Mouse (Mus musculus) heart, adult 9 months (tissue): ENCODE results near the gene Fermt3.

Experiments used
- DNase-seq, 2 experiments: peaks; one replicate each; pipeline ENCODE4 v3.0.0; 2022; ENCODE audit warnings: low spot score in 2 of 2

The Fermt3 gene

DNA sequence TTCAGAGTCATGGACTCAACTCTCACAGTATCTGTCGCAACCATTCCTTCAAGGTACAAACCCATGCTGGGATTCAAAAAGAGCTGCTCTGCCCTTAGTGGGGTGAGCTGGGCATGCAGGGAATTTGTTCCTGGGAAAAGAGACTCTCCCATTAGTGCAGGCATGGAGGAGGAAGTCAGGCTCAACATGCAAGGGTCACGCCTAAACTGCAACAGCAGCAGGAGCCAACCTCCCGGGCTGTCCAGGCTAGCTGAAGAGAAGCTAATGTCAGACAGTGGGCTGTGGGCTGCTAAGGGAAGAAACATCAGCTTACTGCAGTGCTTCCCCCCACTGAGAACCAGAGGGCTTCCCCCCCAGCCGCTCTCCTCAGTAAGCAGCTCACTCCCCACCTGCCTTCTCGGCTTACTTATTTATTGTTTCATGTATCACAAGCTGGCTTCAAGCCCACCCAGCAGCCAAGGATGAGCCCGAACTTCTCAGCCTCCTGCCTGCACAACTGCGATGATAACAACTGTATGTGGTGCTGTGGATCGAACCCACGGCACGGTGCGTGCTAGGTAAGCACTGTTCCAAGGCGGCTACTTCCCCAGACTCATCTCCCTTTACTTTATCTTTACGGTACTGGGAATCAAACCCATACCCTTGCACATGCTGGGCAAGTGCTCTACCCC is 46.9 kb downstream of the Fermt3 start:
- no peak for DNase-seq

DNA sequence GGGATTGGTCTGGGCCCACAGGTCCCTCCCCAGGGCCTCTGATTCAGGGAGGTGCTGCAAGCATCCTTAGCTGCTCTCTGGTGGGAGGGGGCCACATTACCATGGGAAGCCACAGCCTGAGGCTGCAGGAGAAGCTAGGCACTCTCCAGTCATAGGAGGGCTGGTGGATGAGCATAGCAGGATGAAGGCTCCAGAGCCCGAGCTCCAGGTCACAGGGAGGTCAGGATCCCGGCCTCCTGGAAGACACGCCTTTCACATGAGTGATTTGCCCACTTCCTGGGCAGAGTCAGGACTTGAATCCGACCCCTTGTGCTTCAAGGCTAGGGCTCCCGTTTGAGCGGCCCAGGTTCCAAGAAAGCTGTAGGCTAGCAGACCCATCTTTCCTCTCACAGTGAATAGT is 47.6 kb downstream of the Fermt3 start:
- DNase-seq: no peak

DNA sequence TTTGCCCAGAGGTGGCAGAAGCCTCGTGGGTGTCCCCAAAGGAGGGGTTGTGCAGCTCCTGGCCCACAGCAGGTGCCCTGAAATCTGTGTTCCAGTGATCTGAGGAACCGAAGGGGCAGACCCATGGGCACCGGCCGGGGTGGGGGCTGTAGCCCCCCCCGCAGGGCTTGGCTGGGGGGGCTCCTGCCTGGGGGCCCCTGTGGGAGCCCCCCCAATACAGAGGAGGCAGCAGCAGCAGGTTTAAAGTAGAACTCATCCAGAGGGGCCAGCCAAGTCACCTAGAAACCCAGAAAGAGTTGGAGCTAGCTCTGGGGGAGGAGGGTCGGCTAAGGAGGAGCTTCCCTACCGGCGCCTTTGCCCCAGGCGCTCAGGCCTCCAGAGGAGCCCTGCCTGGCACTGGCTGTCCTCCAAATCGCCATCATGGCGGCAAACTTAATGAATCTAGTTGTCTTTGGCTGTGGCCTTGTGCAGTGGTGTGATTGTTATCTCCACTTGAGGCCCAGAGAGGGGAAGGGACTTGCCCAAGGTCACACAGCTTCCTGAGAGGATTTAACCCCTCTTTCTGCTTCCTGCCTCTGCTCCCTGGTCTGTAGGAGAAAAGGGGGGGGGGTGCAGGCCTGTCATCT is 48.7 kb downstream of the Fermt3 start:
- no peak for DNase-seq

DNA sequence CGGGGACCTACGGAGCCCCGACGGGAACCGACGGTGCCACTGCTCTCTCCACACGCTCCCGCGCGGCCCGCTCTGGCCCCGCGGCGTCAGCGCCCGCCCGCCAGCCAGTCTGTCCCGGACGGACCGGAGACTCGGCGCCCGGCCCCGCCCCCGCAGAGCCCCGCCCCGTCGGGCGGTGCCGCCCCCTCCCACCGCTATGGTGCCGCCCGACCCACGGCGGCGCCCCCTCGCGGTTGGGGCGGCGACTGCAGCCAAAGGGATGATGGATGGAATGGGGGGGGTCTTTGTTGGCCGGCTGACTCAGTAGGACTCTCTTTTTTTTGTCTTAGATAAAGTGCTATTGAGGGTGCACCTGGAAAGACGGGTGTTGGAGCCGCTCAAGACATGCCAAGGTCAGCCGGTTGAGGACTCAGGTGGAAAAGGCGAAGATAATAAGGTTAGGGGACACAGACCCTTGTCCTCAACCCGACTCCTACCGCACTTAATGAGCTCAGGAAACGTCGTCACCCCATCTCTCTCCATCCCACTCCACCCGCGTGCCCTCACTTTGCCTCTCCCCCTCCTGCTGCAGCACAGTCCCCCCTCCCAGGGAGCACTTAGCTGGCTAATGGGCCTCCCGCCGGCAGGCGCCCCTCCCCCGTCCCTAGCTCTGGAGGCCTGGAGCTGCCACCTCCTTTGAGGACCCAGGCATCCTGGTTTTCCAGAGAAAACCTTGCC is 49.4 kb downstream of the Fermt3 start:
- DNase-seq: peak; percentile 71 to 78

DNA sequence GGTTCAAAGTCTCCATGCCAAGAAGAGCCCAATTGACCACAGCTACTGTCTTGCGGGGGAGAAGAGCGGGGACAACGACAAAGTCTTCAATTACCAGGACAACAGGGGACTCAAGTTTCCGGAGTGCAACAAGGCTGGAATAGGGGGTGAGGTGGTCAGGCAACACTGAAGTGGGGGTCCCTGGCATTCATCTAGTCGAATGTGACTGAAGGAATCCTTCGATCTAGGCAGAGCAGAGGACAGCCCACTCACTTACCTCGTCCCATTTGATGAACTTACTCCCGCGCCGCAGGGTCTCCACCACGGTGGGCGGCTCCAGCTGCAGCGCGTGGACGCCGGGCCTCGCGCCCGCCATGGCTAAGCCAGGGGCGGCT is 50.0 kb downstream of the Fermt3 start:
- peak in 1 of 2 experiments; percentile 35 for DNase-seq

DNA sequence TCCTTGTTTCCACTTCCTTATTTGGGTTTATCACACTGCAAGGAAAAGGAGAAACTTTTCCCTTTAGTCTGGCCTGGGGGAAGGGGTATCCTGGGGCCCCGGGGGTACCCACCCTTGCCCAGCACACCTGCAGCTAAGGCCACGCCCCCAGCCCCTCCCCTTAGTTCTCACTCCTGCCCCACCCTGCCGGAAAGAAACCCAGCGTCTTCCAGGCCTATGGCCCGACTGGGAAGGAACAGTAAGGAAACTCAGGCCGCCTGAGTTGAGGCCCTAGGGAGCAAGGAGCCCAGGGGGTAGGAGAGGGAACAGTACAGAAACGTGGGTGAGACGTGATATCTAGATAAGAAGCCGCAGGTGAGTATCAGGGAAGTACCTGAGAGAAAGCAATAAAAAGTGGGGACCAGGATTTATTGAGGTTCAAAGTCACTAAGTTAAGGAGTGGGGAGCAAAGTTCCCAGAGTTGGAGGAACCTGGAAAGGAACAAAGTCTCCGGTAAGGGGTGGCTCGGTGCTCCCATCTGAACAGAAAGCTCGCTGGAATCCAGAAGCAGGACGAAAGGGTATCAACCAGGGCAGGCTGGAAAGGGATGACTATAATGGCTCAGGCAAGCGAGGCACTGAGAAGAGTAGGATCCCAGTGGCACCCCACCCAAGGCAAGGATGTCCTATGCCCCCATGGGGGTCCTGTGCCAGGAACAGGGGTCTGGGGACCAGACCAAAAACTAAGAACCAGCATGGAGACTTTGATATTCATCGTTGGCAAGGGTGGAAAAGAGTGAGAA is 50.6 kb downstream of the Fermt3 start:
- DNase-seq: no peak

DNA sequence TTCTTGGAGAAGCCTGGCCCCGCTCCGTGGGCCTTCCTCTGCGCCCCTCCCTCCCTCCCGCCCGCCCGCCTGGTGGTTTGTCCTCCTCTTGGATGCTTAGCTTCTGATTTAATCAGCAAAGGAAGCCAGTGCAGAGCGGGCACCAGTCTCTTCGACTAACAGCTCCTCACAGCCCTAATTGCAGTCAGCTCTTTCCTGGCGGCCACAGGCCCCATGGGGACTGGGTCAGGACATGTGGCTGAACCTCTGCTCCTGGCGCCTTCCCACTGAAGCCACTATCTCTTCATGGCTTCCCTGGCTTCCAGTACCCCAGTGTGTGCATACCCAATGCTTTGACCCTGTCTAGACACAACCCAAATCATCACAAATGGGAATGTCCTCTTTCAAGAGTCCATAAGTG is 62.8 kb downstream of the Fermt3 start:
- no peak for DNase-seq

DNA sequence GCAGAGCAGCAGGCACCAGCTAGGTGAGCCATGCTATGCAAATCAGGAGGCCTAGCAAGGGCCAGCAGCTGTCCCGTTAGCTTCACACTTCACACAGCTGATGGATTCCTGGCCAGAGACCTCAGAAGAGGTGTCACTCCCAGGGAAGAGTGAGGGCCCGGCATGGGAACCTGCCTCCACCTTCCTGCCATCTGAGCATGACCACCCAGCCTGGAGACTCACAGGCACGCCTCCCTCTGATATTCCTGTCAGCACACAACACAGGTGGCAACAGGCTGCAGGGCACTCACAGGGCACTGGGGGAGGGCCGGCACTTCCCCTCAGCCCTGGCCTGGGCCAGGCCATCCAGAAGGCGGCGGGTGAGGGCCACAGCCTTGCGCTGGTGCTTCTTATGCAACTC is 63.8 kb downstream of the Fermt3 start:
- DNase-seq: peak in 1 of 2 experiments; percentile 54

DNA sequence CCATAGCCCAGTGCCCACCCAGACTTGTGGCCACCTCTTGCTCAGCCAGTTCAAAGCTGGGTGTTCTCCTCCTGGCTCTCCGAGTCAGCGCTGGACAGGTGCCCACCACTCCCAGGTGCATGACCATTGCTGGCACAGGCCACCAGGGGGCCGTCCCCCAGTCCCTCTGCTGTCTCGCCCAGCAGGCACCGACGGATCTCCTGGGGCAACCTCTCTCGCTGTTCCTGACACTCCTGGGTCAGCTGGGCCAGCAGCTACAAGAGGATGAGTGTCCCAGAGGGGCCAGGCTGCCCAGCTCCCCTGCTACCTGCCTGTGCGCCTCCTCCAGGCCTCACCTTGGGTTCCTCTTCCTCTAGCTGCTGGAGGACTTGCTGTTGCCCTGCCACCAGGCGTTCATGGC is 65.2 kb downstream of the Fermt3 start:
- DNase-seq: no peak

DNA sequence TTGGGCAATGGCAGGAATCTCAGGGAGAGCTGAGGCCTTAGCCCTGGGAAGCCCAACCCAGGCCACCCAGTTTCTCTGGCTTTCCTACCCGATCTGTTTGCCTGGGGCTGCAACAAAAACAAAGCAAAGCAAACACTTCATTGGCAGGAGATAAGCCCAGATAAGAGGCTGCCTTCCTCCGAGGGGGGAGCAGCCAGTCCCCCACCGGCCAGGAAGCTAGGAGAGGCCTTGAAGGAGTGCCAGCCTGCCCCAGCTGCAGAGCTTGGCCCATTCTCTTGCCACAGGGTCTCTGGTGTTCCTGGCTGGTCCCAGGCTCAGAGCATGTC is 66.6 kb downstream of the Fermt3 start:
- DNase-seq: peak; percentile 67 to 78

DNA sequence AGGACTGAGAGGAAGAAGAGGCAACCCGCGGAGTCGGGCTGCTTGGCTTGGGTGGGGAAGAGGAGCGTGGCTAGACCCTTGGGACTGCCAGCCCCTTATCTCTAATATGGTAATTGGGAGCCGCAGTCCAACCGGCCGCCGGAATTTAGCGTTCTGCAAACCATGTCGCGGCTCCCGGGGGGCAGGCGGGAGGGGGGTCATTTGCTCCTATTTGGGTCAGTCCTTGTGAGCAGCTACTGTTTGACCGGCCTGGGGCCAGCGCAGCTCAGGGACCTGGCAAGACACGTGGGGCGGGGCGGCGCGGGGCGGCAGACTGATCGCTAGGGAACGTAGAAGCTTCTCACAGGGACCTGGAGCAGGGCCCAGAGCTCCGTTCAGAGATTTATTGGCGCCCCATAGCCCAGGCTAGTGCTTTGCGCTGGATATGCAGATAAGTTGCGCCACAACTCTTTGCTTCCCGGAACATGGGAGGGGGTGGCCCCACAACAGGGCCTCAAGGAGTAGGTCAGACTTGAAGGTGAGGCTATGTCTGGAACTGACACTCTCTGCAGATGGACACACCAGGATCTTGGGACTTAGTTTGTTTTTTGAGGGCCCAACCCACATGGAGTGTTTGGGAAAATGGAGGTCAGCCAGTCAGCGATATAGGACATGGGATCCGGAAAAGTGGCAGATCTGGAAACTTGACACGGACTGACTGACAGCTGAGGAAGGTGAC is 67.1 kb downstream of the Fermt3 start:
- peak; percentile 89 to 92 for DNase-seq

DNA sequence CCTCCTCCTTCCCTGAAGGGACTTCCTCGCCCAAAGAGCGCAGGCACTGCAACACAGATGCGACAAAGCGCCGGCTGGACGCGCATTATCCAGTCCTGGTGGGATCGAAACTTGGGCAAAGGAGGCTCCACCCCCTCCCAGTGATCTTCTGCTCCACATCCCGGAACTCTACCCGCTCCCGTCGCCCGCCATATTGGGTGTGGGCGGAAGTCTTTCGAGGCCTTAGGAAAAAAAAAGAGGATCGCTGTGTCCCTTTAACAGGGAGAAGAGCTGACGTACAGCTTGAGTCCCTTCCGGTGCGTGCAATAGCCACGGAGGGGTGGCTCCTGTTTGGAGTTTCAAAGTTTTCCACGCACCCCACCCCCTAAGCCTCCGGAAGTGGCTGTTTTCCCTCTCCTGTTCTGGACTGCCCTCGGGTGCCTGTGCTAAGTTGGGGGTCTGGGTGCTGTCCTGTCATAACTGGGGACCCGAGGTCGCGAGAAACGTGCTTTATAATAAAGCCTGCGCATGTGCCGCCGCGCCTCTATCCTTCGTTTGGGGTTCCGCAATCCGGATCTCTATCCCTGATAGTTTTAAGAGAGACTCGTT is 67.8 kb downstream of the Fermt3 start:
- DNase-seq: peak; percentile 98 to 99

DNA sequence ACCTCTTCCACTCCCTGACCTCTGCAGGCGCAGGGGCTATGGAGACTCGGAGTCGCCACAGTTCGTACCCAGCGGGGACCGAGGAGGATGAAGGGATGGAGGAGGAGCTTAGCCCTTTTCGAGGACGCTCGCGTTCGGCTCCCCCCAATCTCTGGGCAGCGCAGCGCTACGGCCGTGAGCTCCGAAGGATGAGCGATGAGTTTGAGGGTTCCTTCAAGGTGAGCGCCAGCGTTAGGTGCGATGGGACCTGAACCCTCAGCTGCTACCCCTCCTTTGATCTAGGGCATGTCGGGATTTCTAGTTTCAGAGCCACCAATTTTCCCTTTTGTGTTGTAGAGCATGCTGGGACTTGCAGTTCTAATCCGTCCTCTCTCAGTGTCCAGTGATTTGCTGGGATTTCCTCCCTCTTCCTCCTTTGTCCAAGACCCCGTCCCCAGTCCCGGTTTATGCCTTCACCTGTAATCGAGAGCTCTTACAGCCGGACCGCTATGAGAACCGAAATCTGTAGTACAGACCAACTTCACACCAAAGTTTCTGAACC is 68.6 kb downstream of the Fermt3 start:
- DNase-seq: peak; percentile 67 to 70

DNA sequence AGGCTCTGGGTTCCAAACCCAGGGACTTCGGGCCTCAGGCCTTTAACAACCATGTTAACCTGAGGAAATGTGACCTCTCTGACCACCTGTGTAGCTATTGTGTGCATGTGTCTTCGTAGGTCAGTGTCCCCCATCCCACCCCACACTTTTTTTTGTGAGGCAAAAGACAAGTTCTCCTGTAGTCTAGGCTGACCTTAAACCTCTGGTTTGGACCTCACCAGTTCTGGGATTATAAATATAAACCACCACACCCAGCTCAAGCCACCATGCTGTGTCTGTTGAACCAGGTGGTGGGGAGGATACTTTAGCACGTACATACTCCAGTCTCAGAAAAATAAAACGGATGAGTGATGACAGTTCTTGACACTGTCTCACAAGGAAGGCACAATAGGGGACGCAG is 69.3 kb downstream of the Fermt3 start:
- no peak for DNase-seq

DNA sequence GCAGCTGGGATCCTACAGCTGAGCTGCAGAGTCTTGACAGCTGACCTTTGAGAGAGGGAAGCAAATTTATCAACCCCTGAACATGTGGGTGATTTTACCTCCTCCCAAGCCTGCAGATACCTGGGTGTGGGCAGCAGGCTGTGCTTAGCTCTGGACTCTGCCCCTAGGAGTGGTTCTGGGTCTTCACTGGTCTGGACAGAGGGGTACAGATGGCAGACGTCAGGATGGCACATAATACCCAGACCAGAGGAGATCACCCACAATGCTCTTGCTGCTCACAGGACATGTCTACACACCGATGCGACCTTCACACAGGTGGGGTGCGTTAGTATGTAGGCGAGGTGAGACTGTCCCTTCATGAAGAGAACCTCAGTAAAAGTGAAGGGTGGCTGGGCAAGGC is 69.7 kb downstream of the Fermt3 start:
- no peak for DNase-seq
